Mouse (Mus musculus): Measurements from ENCODE around the gene Olfr222.

The Olfr222 gene

GRCm38 (mm10) chr11:59540123-59540522 is 35.9 kb downstream of the Olfr222 start:
- DNase-seq = no peak

DNA sequence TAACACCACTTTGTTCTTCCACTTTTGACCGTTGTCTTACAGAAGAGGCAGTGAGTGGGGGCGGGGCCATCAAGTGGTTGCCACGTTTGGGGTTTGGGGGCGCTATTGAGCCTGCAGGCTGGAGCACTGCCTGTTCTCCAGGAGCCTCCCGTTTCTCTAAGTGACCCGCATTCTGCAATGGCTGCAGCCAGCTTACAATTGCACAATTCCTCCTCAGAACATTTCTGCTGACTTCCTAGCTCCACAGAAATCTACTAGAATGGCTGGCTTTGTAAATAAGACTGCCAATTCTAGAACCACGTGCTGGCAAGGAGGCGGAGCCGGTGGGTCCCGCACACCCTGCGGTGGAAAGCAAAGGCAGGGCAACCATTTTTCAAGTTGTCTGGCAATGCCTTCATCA is 37.6 kb downstream of the Olfr222 start:
- peak; percentile 67 to 71 for DNase-seq

DNA sequence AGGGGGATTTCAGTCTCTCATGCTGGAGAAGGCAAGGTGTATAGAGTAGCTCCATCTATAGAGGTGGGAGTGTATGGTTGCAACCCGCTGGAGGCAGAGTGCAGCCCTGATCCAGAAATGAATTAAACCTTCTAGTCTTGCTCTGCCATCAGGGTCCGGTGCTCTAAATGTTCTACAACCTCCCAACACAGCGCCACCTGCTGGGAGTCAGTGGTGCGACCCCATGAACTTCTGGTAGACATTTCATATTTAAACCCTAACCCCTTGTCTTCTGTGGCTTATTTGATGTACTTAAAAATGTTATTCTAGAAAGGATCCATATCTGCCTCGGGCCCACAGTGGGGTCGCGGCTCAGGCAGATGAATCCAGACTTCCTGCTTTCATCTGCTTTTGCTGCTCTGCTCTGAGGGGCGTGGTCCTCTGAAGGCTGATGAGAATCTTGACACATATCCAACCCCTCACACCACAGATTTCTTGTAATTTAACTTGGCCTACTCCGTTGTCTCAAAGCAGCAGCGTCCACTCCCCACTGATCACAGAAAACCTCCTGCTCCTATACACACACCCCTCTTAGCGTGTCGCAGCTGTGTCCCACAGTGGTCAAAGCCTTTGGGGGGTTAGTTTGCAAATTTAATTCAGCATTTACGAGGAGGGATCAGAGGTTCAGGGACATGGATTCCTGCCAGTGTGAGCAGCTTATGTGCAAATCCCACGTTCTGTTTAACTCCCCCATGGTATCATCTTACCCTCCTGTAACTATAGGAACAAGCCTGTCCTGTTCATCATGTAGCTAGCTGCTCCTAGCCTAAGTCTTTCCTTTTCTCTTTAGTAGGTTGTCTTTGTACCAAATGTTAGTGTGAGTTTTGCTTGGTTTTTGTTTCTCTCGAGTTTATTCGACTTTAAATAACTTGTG is 38.6 kb downstream of the Olfr222 start:
- DNase-seq = peak in 1 of 2 experiments; percentile 51

- DNase-seq = no peak
These were observed 44.5 kb downstream of the Olfr222 start for GRCm38 (mm10) chr11:59531562-59531961.

GRCm38 (mm10) chr11:59530870-59531535 is 45.0 kb downstream of the Olfr222 start:
- no peak for DNase-seq

DNA sequence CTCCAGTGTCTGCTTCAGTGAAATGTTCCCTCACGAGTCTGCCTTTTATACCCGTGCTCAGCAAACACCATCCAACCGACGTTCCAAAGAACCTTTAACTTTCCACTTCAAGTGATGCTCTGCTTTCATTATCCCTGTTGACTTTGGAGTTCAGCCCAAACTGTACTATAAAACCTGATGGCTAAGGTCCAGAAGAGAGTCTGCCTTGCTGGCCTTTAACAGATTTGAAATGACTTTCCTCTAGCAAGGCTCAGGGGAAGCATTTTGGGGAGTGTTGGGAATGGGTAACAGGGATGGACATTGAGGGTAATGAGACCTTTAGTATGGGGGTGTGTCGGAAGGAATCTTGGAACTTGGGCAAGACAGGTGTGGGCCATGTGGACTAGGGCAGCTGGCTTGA is 45.8 kb downstream of the Olfr222 start:
- no peak for DNase-seq

DNA sequence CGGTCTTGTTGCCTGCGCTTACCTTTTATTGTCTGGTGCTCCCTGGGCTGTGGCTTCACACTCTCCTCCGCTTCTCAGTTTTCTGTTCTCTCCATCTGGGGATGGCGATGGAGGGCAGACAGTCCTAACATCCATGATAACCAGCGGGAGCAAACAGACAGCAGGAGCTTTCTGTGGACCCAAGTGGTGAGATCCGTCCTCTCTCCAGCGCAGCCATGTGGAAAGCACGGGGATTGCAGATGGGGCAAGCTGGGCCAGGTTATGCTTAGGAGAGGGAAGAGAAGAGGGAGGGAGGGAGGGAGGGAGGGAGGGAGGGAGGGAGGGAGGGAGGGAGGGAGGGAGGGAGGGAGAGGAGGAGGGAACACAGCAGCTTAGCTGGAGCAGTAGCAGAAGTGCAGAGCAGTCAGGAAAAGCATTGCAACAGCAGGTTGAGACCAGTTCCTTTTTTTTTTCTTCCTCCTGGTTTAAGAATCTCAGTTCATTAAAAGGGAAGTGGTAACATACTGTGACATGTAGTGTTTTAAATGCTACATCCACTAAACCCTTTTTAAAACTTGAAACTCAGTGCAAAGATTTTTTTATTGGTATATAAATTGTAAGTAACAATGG is 49.5 kb downstream of the Olfr222 start, which contains the start of gene Zkscan17:
TSS of gene Zkscan17 (minus strand) at position 280 of the 609 bp plus-strand sequence.
- DNase-seq = peak; percentile 21 to 54

DNA sequence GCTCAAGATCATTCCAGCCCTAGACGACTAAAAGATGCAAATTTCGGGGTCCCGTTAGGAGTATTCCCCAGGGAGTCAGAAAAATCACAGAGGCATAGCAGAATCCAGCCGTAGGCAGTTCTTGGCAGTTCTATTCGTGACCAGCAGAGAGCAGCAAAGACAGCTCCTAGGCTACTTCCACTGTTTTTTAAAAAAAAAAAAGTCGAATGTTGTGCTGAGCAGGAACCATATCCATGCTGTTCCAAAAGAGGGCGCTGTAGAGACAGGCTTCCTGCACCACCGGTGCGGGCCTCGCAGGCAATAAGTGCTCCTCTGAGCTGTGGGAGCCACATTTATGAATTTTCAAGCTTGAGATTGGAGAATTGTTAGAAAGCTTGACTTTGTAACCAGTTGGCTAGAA is 50.8 kb downstream of the Olfr222 start:
- DNase-seq = peak; percentile 83 to 86

DNA sequence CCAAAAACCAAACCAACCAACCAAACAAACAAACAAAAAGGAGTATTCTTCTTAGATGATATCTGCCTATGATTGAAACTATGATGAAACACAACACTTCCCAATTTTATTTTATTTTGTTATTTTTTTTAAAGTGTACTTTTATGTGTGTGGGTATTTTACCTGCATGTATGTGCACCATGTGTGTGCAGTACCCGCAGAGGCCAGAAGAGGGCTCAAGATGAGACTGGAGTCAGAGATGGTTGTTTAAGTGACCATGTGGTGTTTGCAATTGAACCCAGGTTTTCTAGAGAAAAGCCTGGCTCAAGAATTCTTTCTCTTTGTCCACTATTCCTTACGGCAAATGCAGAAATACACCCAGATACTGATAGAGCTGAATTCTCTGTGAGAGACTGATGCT is 51.9 kb downstream of the Olfr222 start:
- DNase-seq = no peak
